In genomic region chr8:108363435-108363834, GRCm38 (mm10) we compare ENCODE assay signal across 18 mouse cellular contexts.
DNase-seq lines count a peak whose midpoint lies in the region; ATAC-seq lines count a peak whose summit lies in the region.
"Had no signal": no experiment of that assay in that cellular context is flagged by ENCODE, and none has a peak within 500 bp of the region (broad histone marks: within the 10 kb centered on the region; RNA-seq: fewer than 3 reads in every experiment).

No protein-coding gene starts in this region.

- ATAC-seq in hindbrain, embryonic 12.5 days (ENCODE audit: low FRiP score) = no peak
- ATAC-seq in hindbrain, embryonic 14.5 days (ENCODE audit: low FRiP score) = no peak
- peak; percentile 5; the same call in 1 of the 2 replicates for ATAC-seq in liver, embryonic 12.5 days
- no peak for ATAC-seq in cerebellum, adult (ENCODE audit: insufficient number of reproducible peaks, low FRiP score, low TSS enrichment)
- ATAC-seq: forebrain, embryonic 16.5 days had no signal

- H3K4me1 ChIP-seq in hindbrain, embryonic 12.5 days = peaks cover 18% of the 10 kb centered on the region
- 0 out of 2 replicates have a peak, but pooled peaks cover 3% of the 10 kb centered on the region for H3K4me1 ChIP-seq in hindbrain, embryonic 14.5 days (replicated peaks; ENCODE audit: control insufficient read depth, insufficient read depth, low read length)
- H3K4me1 ChIP-seq in liver, embryonic 12.5 days = peaks cover 8% of the 10 kb centered on the region; the same call in 1 of the 2 replicates
- H3K4me1 ChIP-seq: heart, embryonic 12.5 days; liver, embryonic 15.5 days; stomach, embryonic 15.5 days had no signal

- H3K4me2 ChIP-seq in hindbrain, embryonic 12.5 days (replicated peaks) = no peak overlapping the region
- no peak overlapping the region for H3K4me2 ChIP-seq in hindbrain, embryonic 14.5 days (replicated peaks)
- no peak overlapping the region for H3K4me2 ChIP-seq in liver, embryonic 12.5 days
- H3K4me2 ChIP-seq: heart, embryonic 12.5 days; liver, embryonic 15.5 days; stomach, embryonic 15.5 days had no signal

- DNase-seq in hindbrain, embryonic 14.5 days (ENCODE audit: low spot score) = no peak
- DNase-seq in retina, postnatal 1 day = peak; percentile 14
- DNase-seq in retina, embryonic 14.5 days (ENCODE audit: low spot score) = no peak
- no peak for DNase-seq in cerebellum, postnatal 4 days (ENCODE audit: low spot score in 2 of 2)
- DNase-seq in frontal cortex, postnatal 14 days (ENCODE audit: low spot score in 2 of 2) = no peak
- DNase-seq: adrenal gland, postnatal 14 days; B cell, adult 2 months; cerebellum, postnatal 14 days; gastrocnemius, postnatal 14 days; kidney, adult 8-10 months; lung, postnatal 4 days had no signal

- no peak overlapping the region for H3K9ac ChIP-seq in hindbrain, embryonic 12.5 days
- H3K9ac ChIP-seq in hindbrain, embryonic 14.5 days = no peak overlapping the region
- H3K9ac ChIP-seq in liver, embryonic 12.5 days = no peak overlapping the region
- H3K9ac ChIP-seq: heart, embryonic 12.5 days; liver, embryonic 15.5 days; stomach, embryonic 15.5 days had no signal

- H3K36me3 ChIP-seq in hindbrain, embryonic 12.5 days = no peaks in the 10 kb centered on the region
- no peaks in the 10 kb centered on the region for H3K36me3 ChIP-seq in hindbrain, embryonic 14.5 days (replicated peaks; ENCODE audit: control insufficient read depth, insufficient read depth)
- no peaks in the 10 kb centered on the region for H3K36me3 ChIP-seq in liver, embryonic 12.5 days
- H3K36me3 ChIP-seq: heart, embryonic 12.5 days; liver, embryonic 15.5 days; stomach, embryonic 15.5 days had no signal

- H3K4me3 ChIP-seq in hindbrain, embryonic 12.5 days = no peak overlapping the region
- H3K4me3 ChIP-seq in hindbrain, embryonic 14.5 days (replicated peaks; ENCODE audit: low read length) = no peak overlapping the region
- no peak overlapping the region for H3K4me3 ChIP-seq in liver, embryonic 12.5 days
- H3K4me3 ChIP-seq: heart, embryonic 12.5 days; liver, embryonic 15.5 days; stomach, embryonic 15.5 days had no signal

- 0 out of 2 replicates have a peak overlapping the region, but pooled peaks have one; percentile 24 for H3K27ac ChIP-seq in hindbrain, embryonic 12.5 days
- H3K27ac ChIP-seq in hindbrain, embryonic 14.5 days = no peak overlapping the region
- no peak overlapping the region for H3K27ac ChIP-seq in liver, embryonic 12.5 days
- H3K27ac ChIP-seq: liver, embryonic 15.5 days; stomach, embryonic 15.5 days had no signal

- H3K9me3 ChIP-seq in hindbrain, embryonic 12.5 days (replicated peaks) = no peaks in the 10 kb centered on the region
- no peaks in the 10 kb centered on the region for H3K9me3 ChIP-seq in hindbrain, embryonic 14.5 days (ENCODE audit: control insufficient read depth, low read length)
- H3K9me3 ChIP-seq in liver, embryonic 12.5 days (replicated peaks) = no peaks in the 10 kb centered on the region
- H3K9me3 ChIP-seq: heart, embryonic 12.5 days; liver, embryonic 15.5 days; stomach, embryonic 15.5 days had no signal

- 0 out of 2 replicates have a peak, but pooled peaks cover 5% of the 10 kb centered on the region for H3K27me3 ChIP-seq in hindbrain, embryonic 12.5 days
- peaks cover 4% of the 10 kb centered on the region; the same call in 1 of the 2 replicates for H3K27me3 ChIP-seq in hindbrain, embryonic 14.5 days (ENCODE audit: control insufficient read depth, insufficient read depth, low read length)
- H3K27me3 ChIP-seq in liver, embryonic 12.5 days (replicated peaks) = 0 out of 2 replicates have a peak, but pooled peaks cover 6% of the 10 kb centered on the region
- H3K27me3 ChIP-seq: heart, embryonic 12.5 days; liver, embryonic 15.5 days; stomach, embryonic 15.5 days had no signal

- 8% methylated on average over 5 of the region's 5 CpGs for whole genome bisulfite sequencing in hindbrain, embryonic 12.5 days
- WGBS in hindbrain, embryonic 14.5 days = 18% methylated on average over 5 of the region's 5 CpGs
- WGBS in liver, embryonic 12.5 days (ENCODE audit: insufficient replicate concordance) = 15% methylated on average over 5 of the region's 5 CpGs
